In the genomic region with DNA sequence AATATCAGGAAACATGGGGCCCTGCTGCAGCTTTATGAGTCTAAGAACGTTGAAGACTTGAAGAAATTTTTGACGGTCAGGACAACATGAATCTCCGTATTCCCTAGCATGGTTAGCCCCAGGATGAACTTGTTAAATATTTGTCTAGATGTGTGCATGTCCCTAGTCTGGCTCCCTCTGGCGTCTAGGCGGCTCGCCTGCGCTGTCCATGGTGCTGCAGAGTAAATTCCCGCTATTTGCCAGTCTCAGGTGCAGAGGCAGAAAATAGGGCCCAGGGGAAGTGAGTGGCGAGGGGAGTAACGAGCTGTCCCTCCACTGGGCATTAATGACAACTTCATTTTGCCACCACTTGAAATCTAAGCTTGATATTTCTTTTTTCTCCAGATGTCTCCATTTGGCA, we compare ENCODE assay signal across 8 mouse cellular contexts. TPM values are rescaled to one million over a fixed set of nuclear protein-coding genes. Genes with fewer than 3 reads are reported as not detected.
A peak's percentile ranks its signal among the peaks of the same experiment; 100 is the strongest.
DNase-seq lines count a peak whose midpoint lies in the region; ATAC-seq lines count a peak whose summit lies in the region.

No protein-coding gene starts in this region.

- no peaks in the 10 kb centered on the region for H3K27me3 ChIP-seq in forebrain, embryonic 11.5 days (ENCODE audit: control insufficient read depth, insufficient read depth, low read length)
- no peaks in the 10 kb centered on the region for H3K27me3 ChIP-seq in forebrain, embryonic 13.5 days
- no peaks in the 10 kb centered on the region for H3K27me3 ChIP-seq in embryonic facial prominence, embryonic 14.5 days (replicated peaks; ENCODE audit: control insufficient read depth, insufficient read depth, low read length)
- no peaks in the 10 kb centered on the region for H3K27me3 ChIP-seq in limb, embryonic 10.5 days (ENCODE audit: low read depth, poor library complexity, severe bottlenecking)
- no peaks in the 10 kb centered on the region for H3K27me3 ChIP-seq in neural tube, embryonic 11.5 days (ENCODE audit: control insufficient read depth, insufficient read depth, low read length)

- no peaks in the 10 kb centered on the region for H3K4me1 ChIP-seq in forebrain, embryonic 11.5 days (replicated peaks; ENCODE audit: control insufficient read depth, insufficient read depth, low read length)
- no peaks in the 10 kb centered on the region for H3K4me1 ChIP-seq in forebrain, embryonic 13.5 days
- no peaks in the 10 kb centered on the region for H3K4me1 ChIP-seq in embryonic facial prominence, embryonic 14.5 days (ENCODE audit: control insufficient read depth, insufficient read depth, low read length)
- no peaks in the 10 kb centered on the region for H3K4me1 ChIP-seq in limb, embryonic 10.5 days
- no peaks in the 10 kb centered on the region for H3K4me1 ChIP-seq in neural tube, embryonic 11.5 days (ENCODE audit: control insufficient read depth, insufficient read depth, low read length)

- H3K9me3 ChIP-seq in forebrain, embryonic 11.5 days (ENCODE audit: control insufficient read depth, low read length): no peaks in the 10 kb centered on the region
- H3K9me3 ChIP-seq in forebrain, embryonic 13.5 days (replicated peaks): no peaks in the 10 kb centered on the region
- H3K9me3 ChIP-seq in embryonic facial prominence, embryonic 14.5 days (ENCODE audit: control insufficient read depth, low read length): no peaks in the 10 kb centered on the region
- no peaks in the 10 kb centered on the region for H3K9me3 ChIP-seq in limb, embryonic 10.5 days (replicated peaks)
- H3K9me3 ChIP-seq in neural tube, embryonic 11.5 days (ENCODE audit: control insufficient read depth, low read length): 0 out of 2 replicates have a peak, but pooled peaks cover 3% of the 10 kb centered on the region

- no peak for ATAC-seq in forebrain, embryonic 11.5 days (replicated peaks; ENCODE audit: low FRiP score)
- no peak for ATAC-seq in forebrain, embryonic 13.5 days
- ATAC-seq in embryonic facial prominence, embryonic 14.5 days (ENCODE audit: low read depth): no peak
- no peak for ATAC-seq in neural tube, embryonic 11.5 days (ENCODE audit: insufficient read depth, low FRiP score, low TSS enrichment)

- H3K36me3 ChIP-seq in forebrain, embryonic 11.5 days (ENCODE audit: control insufficient read depth, insufficient read depth, low read length): no peaks in the 10 kb centered on the region
- no peaks in the 10 kb centered on the region for H3K36me3 ChIP-seq in forebrain, embryonic 13.5 days (ENCODE audit: poor library complexity, severe bottlenecking)
- H3K36me3 ChIP-seq in embryonic facial prominence, embryonic 14.5 days (ENCODE audit: control insufficient read depth, insufficient read depth, low read length): no peaks in the 10 kb centered on the region
- no peaks in the 10 kb centered on the region for H3K36me3 ChIP-seq in limb, embryonic 10.5 days
- H3K36me3 ChIP-seq in neural tube, embryonic 11.5 days (ENCODE audit: control insufficient read depth, insufficient read depth, low read length): no peaks in the 10 kb centered on the region

- DNase-seq in forebrain, embryonic 11.5 days (ENCODE audit: low spot score): peak; percentile 84
- DNase-seq in spleen, postnatal 10 days (ENCODE audit: low spot score in 2 of 2): peak; percentile 18 to 63
- DNase-seq in spleen, adult 12 weeks (ENCODE audit: low spot score): no peak
- peak; percentile 66 for DNase-seq in embryonic facial prominence, embryonic 14.5 days (ENCODE audit: low spot score)
- peak; percentile 86 for DNase-seq in limb, embryonic 10.5 days (ENCODE audit: low spot score)
- DNase-seq in neural tube, embryonic 11.5 days (ENCODE audit: low spot score): peak; percentile 71
- DNase-seq in yolk sac, embryonic 10.5 days (ENCODE audit: low spot score): peak; percentile 53

- H3K4me2 ChIP-seq in forebrain, embryonic 11.5 days (ENCODE audit: low read depth, low read length, severe bottlenecking): no peak overlapping the region
- no peak overlapping the region for H3K4me2 ChIP-seq in forebrain, embryonic 13.5 days
- no peak overlapping the region for H3K4me2 ChIP-seq in embryonic facial prominence, embryonic 14.5 days (ENCODE audit: low read depth, low read length)
- no peak overlapping the region for H3K4me2 ChIP-seq in neural tube, embryonic 11.5 days (ENCODE audit: low read depth)

- no peak overlapping the region for H3K9ac ChIP-seq in forebrain, embryonic 11.5 days (ENCODE audit: low read length)
- H3K9ac ChIP-seq in forebrain, embryonic 13.5 days: no peak overlapping the region
- H3K9ac ChIP-seq in embryonic facial prominence, embryonic 14.5 days (ENCODE audit: low read depth, low read length): no peak overlapping the region
- H3K9ac ChIP-seq in neural tube, embryonic 11.5 days (ENCODE audit: low read length): no peak overlapping the region

- H3K4me3 ChIP-seq in forebrain, embryonic 11.5 days (ENCODE audit: low read depth, low read length): no peak overlapping the region
- H3K4me3 ChIP-seq in forebrain, embryonic 13.5 days: no peak overlapping the region
- no peak overlapping the region for H3K4me3 ChIP-seq in embryonic facial prominence, embryonic 14.5 days (ENCODE audit: low read depth, low read length)
- no peak overlapping the region for H3K4me3 ChIP-seq in limb, embryonic 10.5 days
- H3K4me3 ChIP-seq in neural tube, embryonic 11.5 days (ENCODE audit: low read depth, low read length): no peak overlapping the region

- no peak overlapping the region for H3K27ac ChIP-seq in forebrain, embryonic 11.5 days (ENCODE audit: low read depth, low read length)
- H3K27ac ChIP-seq in forebrain, embryonic 13.5 days: no peak overlapping the region
- no peak overlapping the region for H3K27ac ChIP-seq in embryonic facial prominence, embryonic 14.5 days (replicated peaks; ENCODE audit: low read depth, low read length)
- H3K27ac ChIP-seq in limb, embryonic 10.5 days: no peak overlapping the region
- no peak overlapping the region for H3K27ac ChIP-seq in neural tube, embryonic 11.5 days (ENCODE audit: low read depth, low read length)

- 20% methylated on average over 10 of the region's 10 CpGs for WGBS in forebrain, embryonic 11.5 days
- 23% methylated on average over 10 of the region's 10 CpGs for WGBS in forebrain, embryonic 13.5 days
- 18% methylated on average over 10 of the region's 10 CpGs for WGBS in embryonic facial prominence, embryonic 14.5 days
- 21% methylated on average over 10 of the region's 10 CpGs for WGBS in limb, embryonic 10.5 days
- WGBS in neural tube, embryonic 11.5 days: 22% methylated on average over 10 of the region's 10 CpGs

RNA-seq across cellular contexts. Expression of a gene that starts 16.0 kb away (rescaled TPM):
- polyA plus RNA-seq in forebrain, embryonic 11.5 days (2014; fragmentation: Nextera tagmentation; extraction: Ambion mirVana): 0.25 and 0.40 TPM in 2 replicates
- polyA plus RNA-seq in forebrain, embryonic 13.5 days (2015; fragmentation: Nextera tagmentation; extraction: Ambion mirVana): 2.4 and 2.8 TPM in 2 replicates
- 0.21 and 0.24 TPM in 2 replicates for polyA plus RNA-seq in embryonic facial prominence, embryonic 14.5 days (2014; fragmentation: Nextera tagmentation; extraction: Ambion mirVana)
- polyA plus RNA-seq in limb, embryonic 10.5 days (2016; fragmentation: Nextera tagmentation; extraction: Ambion mirVana): not detected in 2 replicates
- polyA plus RNA-seq in neural tube, embryonic 11.5 days (2014; fragmentation: Nextera tagmentation; extraction: Ambion mirVana): 2.7 and 3.0 TPM in 2 replicates
